Mouse (Mus musculus) CH12.LX (cell line): ENCODE results near the gene Mpp2.

Source experiments
- MYC ChIP-seq: IDR thresholded peaks from 2 replicates; pipeline ENCODE4 v1.6.1; 2011; ENCODE audit warnings: low read depth, mild to moderate bottlenecking, improper control_type of control experiment, low read length
- SIN3A ChIP-seq: IDR thresholded peaks from 2 replicates; pipeline ENCODE4 v1.6.1; 2012; ENCODE audit warnings: low read length, improper control_type of control experiment, inconsistent platforms

DNA sequence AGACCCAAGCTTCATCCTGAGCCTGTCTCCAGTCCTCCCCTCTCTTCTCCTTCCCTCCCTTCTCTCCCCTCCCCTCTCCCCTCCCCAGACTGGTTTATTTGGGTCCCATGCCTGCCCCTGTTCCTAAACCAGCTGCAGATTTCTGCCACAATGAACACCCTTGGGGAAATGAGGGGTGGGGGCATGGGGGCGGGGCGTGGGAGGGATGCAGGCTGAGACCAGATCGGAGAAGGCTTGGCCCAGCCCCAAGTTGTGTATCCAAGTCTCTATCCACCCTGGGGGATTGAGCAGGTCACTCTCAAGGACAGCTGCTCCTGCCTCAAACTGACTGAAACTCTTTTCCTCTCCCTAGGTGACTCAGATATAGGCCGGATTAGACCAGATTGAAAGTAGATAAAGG lies 46.2 kb upstream of the Mpp2 start:
- TF ChIP-seq SIN3A (no peak), MYC (no peak)
